Mouse (Mus musculus): ENCODE measurements around the gene Polr3b. TPM values are rescaled to one million over a fixed set of nuclear protein-coding genes. Genes with fewer than 3 reads are reported as not detected.

The Polr3b gene
- 2.8 and 3.9 TPM in 2 replicates for polyA plus RNA-seq (2015; fragmentation: Nextera tagmentation; extraction: Ambion mirVana)

GRCm38 (mm10) chr10:84621826-84622790 is at the start of gene Polr3b:
TSS of gene Polr3b (plus strand) at chr10:84622292.
- DNase-seq, result peak; percentile 93
- Histone ChIP-seq H3K27me3 (ENCODE audit: insufficient read depth, low read length) (no peaks in the 10 kb centered on the region), H3K9me3 (ENCODE audit: low read length) (no peaks in the 10 kb centered on the region), H3K4me3 (ENCODE audit: low read depth, low read length) (peak within 1 kb of the TSS; percentile 74), H3K4me1 (ENCODE audit: insufficient read depth) (peaks cover 17% of the 10 kb centered on the region), H3K36me3 (replicated peaks; ENCODE audit: insufficient read depth, low read length) (no peaks in the 10 kb centered on the region), H3K9ac (replicated peaks) (peak within 1 kb of the TSS; percentile 66), H3K4me2 (ENCODE audit: low read depth, low read length) (peak within 1 kb of the TSS; percentile 98), H3K27ac (ENCODE audit: low read depth) (peak within 1 kb of the TSS; percentile 94)
- TF ChIP-seq CTCF (IDR thresholded peaks at IDR 0.05; ENCODE audit: low read depth), result peak; percentile 24; the same call in 1 of the 2 replicates
- peak; percentile 75; the same call in 1 of the 2 replicates for TF ChIP-seq EP300 (IDR thresholded peaks at IDR 0.05; ENCODE audit: low read depth)
- WGBS (ENCODE audit: insufficient replicate concordance), result 6% methylated on average over 53 of the region's 53 CpGs
- peak; percentile 99 for ATAC-seq

- no peak for ATAC-seq
- Histone ChIP-seq H3K27me3 (ENCODE audit: insufficient read depth, low read length) (no peaks in the 10 kb centered on the region), H3K9ac (replicated peaks) (no peak overlapping the region), H3K27ac (ENCODE audit: low read depth) (peak overlapping the region; percentile 96), H3K4me2 (ENCODE audit: low read depth, low read length) (no peak overlapping the region), H3K4me3 (ENCODE audit: low read depth, low read length) (no peak overlapping the region), H3K4me1 (ENCODE audit: insufficient read depth) (peaks cover 21% of the 10 kb centered on the region), H3K9me3 (ENCODE audit: low read length) (no peaks in the 10 kb centered on the region), H3K36me3 (replicated peaks; ENCODE audit: insufficient read depth, low read length) (0 out of 2 replicates have a peak, but pooled peaks cover 1% of the 10 kb centered on the region)
- TF ChIP-seq CTCF (IDR thresholded peaks at IDR 0.05; ENCODE audit: low read depth) (no peak), EP300 (IDR thresholded peaks at IDR 0.05; ENCODE audit: low read depth) (no peak)
- no peak for DNase-seq
- 40% methylated on average over 5 of the region's 5 CpGs for WGBS (ENCODE audit: insufficient replicate concordance)
These were observed 48.2 kb upstream of the Polr3b start for GRCm38 (mm10) chr10:84573671-84574420.

- TF ChIP-seq CTCF (IDR thresholded peaks at IDR 0.05; ENCODE audit: low read depth) (no peak), EP300 (IDR thresholded peaks at IDR 0.05; ENCODE audit: low read depth) (peak; percentile 98)
- ATAC-seq, result peak; percentile 88
- Histone ChIP-seq H3K27me3 (ENCODE audit: insufficient read depth, low read length) (no peaks in the 10 kb centered on the region), H3K36me3 (replicated peaks; ENCODE audit: insufficient read depth, low read length) (0 out of 2 replicates have a peak, but pooled peaks cover 2% of the 10 kb centered on the region), H3K27ac (ENCODE audit: low read depth) (peak overlapping the region; percentile 96), H3K9ac (replicated peaks) (peak overlapping the region; percentile 95), H3K4me2 (ENCODE audit: low read depth, low read length) (peak overlapping the region; percentile 87), H3K4me1 (ENCODE audit: insufficient read depth) (peaks cover 24% of the 10 kb centered on the region), H3K9me3 (ENCODE audit: low read length) (no peaks in the 10 kb centered on the region), H3K4me3 (ENCODE audit: low read depth, low read length) (peak overlapping the region; percentile 88)
- WGBS (ENCODE audit: insufficient replicate concordance), result under 1% methylated on average over 14 of the region's 14 CpGs
- DNase-seq, result no peak
These were observed 46.1 kb upstream of the Polr3b start for GRCm38 (mm10) chr10:84576029-84576394.

GRCm38 (mm10) chr10:84576395-84577070 is 45.6 kb upstream of the Polr3b start, which contains the start of gene Tcp11l2:
TSS of gene Tcp11l2 (plus strand) at chr10:84576626.
- no peaks in the 10 kb centered on the region for H3K9me3 ChIP-seq (ENCODE audit: low read length)
- H3K9ac ChIP-seq (replicated peaks), result peak within 1 kb of the TSS; percentile 95
- H3K4me3 ChIP-seq (ENCODE audit: low read depth, low read length), result peak within 1 kb of the TSS; percentile 88
- DNase-seq (peak; percentile 95), ATAC-seq (peak; percentile 93)
- H3K36me3 ChIP-seq (replicated peaks; ENCODE audit: insufficient read depth, low read length), result 0 out of 2 replicates have a peak, but pooled peaks cover 2% of the 10 kb centered on the region
- peak within 1 kb of the TSS; percentile 87 for H3K4me2 ChIP-seq (ENCODE audit: low read depth, low read length)
- TF ChIP-seq EP300 (IDR thresholded peaks at IDR 0.05; ENCODE audit: low read depth) (peak; percentile 48; the same call in 1 of the 2 replicates), CTCF (IDR thresholded peaks at IDR 0.05; ENCODE audit: low read depth) (peak; percentile 29)
- peak within 1 kb of the TSS; percentile 96 for H3K27ac ChIP-seq (ENCODE audit: low read depth)
- WGBS (ENCODE audit: insufficient replicate concordance), result under 1% methylated on average over 46 of the region's 46 CpGs
- H3K4me1 ChIP-seq (ENCODE audit: insufficient read depth), result peaks cover 24% of the 10 kb centered on the region
- H3K27me3 ChIP-seq (ENCODE audit: insufficient read depth, low read length), result no peaks in the 10 kb centered on the region

DNA sequence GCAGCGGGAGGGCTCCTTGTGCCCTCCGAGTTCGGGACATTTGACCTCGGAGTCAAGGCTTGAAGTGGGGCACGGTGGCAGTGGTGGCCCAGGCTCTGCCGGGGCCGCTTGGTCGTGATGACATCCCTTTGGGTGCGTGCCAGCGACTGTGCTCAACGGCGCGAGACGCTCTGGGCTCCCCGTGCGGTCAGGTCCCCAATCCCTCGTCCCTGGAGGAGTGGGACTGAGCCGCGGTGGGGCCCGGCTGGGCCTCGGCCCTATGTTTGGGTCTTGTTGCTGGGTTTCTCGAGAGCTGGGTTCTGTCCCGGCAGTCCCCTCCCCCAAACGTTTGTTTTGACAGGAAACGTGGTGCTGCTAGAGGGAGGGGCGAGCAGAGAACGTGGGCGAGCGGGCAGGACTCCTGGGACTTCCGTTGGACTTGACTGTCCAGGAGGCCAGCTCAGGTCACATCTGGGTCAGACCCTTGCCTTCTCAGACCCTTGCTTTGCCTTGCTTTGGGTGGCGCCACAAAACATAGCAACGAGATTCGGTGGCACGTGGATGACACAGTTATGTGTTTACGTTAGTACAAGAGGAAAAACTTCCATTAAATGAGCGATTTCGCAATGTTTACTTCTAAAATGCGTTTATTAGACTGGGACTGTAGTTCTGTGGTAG is 44.9 kb upstream of the Polr3b start:
- ATAC-seq, result peak; percentile 23
- WGBS (ENCODE audit: insufficient replicate concordance), result 2% methylated on average over 38 of the region's 38 CpGs

More for the DNA sequence above, 44.9 kb upstream of the Polr3b start:
- Histone ChIP-seq H3K9me3 (ENCODE audit: low read length) (no peaks in the 10 kb centered on the region), H3K27me3 (ENCODE audit: insufficient read depth, low read length) (no peaks in the 10 kb centered on the region), H3K4me1 (ENCODE audit: insufficient read depth) (peaks cover 21% of the 10 kb centered on the region), H3K27ac (ENCODE audit: low read depth) (peak overlapping the region; percentile 96), H3K4me3 (ENCODE audit: low read depth, low read length) (peak overlapping the region; percentile 88), H3K4me2 (ENCODE audit: low read depth, low read length) (peak overlapping the region; percentile 87), H3K9ac (replicated peaks) (peak overlapping the region; percentile 95), H3K36me3 (replicated peaks; ENCODE audit: insufficient read depth, low read length) (0 out of 2 replicates have a peak, but pooled peaks cover 2% of the 10 kb centered on the region)
- TF ChIP-seq EP300 (IDR thresholded peaks at IDR 0.05; ENCODE audit: low read depth) (no peak), CTCF (IDR thresholded peaks at IDR 0.05; ENCODE audit: low read depth) (no peak)
- DNase-seq, result peak; percentile 85

Measured in liver, postnatal 0 days (tissue).